Mouse (Mus musculus): ENCODE measurements around the gene Cep78.

- TF ChIP-seq HCFC1 (IDR thresholded peaks at IDR 0.05; ENCODE audit: borderline replicate concordance, insufficient read depth, low read length), result no peak
- no peak for TF ChIP-seq ZC3H11A (IDR thresholded peaks at IDR 0.05; ENCODE audit: borderline replicate concordance, low read depth, low read length)
- no peak for TF ChIP-seq MAFK (IDR thresholded peaks at IDR 0.05; ENCODE audit: insufficient read depth, low read depth, low read length)
- no peak for TF ChIP-seq CHD2 (IDR thresholded peaks at IDR 0.05; ENCODE audit: low read depth, low read length)
- TF ChIP-seq ZNF384 (IDR thresholded peaks at IDR 0.05; ENCODE audit: low read depth, low read length), result no peak
Observed at GRCm38 (mm10) chr19:16022178-16022577, 37.4 kb upstream of the Cep78 start.
